Mouse (Mus musculus): ENCODE measurements at regions not wholly inside any gene's neighbourhood (a gene's known extent, or its start where the extent isn't known, plus 50 kb on each side); places are given as distances from the start of the nearest gene placed in this dataset.

- no peak for DNase-seq (ENCODE audit: low read depth, low spot score)
Measured at GRCm38 (mm10) chr1:186505051-186505711, 200.6 kb downstream of the Tgfb2 start.

DNA sequence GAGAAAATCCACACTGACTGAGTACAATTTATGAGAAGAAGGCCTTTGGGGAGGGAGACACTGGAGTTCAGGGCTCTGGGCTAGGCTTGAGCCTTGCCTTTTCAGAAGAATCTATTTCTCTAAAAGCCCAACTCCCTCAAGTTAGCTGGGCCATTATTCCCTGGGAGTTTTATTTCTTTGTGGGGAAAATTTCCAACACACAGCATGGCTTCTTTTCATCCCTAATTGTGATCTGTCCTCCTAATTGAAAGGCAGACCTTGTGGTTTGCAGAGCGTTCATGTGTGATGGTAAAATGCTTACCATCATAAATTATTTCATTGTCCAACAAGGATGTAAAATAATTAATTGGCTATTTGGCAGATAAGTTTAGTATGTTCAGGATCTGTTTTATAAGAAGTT, 204.1 kb downstream of the Tgfb2 start:
- no peak for DNase-seq (ENCODE audit: low read depth, low spot score)

GRCm38 (mm10) chr1:186497872-186498271, 207.9 kb downstream of the Tgfb2 start:
- no peak for DNase-seq (ENCODE audit: low read depth, low spot score)

DNA sequence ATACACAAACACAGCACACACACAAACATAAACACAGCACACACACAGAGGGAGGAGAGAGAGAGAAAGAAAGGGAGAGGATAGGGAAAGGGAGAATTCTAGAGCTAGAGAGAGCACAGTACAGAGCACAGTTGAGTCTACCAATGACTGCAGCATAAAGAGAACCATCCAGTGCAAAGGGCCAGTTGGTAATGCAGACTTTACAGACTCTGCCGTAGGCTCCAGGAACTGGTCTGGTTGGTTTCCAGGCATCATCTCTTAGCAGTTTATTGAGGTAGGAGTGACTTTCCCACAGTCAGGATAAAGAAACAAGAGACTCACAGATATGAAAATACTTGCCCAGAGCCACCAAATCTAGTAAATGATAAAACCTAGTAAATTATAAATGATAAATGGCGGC, 208.5 kb downstream of the Tgfb2 start:
- DNase-seq (ENCODE audit: low read depth, low spot score) = no peak

- no peak for DNase-seq (ENCODE audit: low read depth, low spot score)
Measured at GRCm38 (mm10) chr1:186494411-186494783, 211.4 kb downstream of the Tgfb2 start.

DNA sequence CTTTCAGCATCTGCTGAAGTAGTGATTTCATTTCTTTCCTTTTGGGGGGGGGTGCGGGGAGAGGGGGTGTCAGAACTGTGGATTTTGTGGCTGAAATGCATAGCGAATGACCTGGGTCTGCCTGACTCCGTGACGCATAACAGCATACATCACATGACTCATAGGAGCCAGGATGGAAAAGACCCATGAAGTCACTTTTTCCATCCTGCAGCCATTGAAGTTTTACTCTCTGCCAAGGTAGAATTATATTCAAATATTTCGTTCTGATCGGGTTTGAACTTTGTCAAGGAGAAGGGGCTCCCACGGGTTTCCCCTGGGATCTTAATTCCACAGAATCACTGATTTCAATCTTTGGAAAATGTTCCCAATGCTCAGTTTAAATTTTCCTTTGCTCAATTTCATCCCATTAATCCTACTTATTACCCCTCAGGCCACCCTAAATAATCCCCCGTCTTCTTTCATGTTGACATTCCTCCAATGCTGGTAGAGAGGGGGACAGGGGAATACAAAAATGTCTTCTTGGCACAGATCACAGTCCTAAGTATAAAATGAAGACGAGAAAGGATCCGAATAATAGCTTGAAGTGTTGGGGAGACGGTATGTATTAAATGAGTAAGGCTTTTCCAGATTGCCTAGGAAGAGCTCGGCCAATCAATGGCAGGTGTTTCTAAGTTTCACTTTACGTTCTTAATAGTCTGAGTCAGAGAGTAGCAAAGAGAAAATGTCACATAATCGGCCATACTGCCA, 212.0 kb downstream of the Tgfb2 start:
- no peak for DNase-seq (ENCODE audit: low read depth, low spot score)

DNA sequence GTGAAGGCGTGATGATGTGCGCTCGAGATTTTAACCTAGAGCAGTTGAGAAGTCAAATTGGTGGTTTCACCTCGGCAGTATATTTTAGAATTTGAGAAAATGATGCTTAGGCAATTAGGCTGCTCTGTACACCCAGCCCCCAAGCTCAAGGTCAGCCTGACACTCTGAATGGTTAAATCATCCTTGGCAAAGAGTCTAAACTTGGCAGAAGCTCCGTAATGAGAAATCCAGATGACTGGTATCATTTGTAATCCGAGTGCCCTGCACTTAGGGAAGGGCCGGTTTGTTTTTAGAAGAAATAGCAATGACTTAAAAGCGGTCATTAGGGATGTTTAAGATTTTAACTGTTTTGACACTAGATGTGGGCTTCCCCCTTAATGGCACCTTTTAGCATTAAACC, 223.6 kb downstream of the Tgfb2 start:
- peak; percentile 32 for DNase-seq (ENCODE audit: low read depth, low spot score)

GRCm38 (mm10) chr1:186480019-186480418, 225.8 kb downstream of the Tgfb2 start:
- no peak for DNase-seq (ENCODE audit: low read depth, low spot score)

- DNase-seq (ENCODE audit: low read depth, low spot score) = no peak
Measured at GRCm38 (mm10) chr1:186478428-186479238, 227.2 kb downstream of the Tgfb2 start.

- peak; percentile 48 for DNase-seq (ENCODE audit: low read depth, low spot score)
Measured at GRCm38 (mm10) chr1:186474844-186475243, 230.9 kb downstream of the Tgfb2 start.

- no peak for DNase-seq (ENCODE audit: low read depth, low spot score)
Measured at GRCm38 (mm10) chr1:186474385-186474784, 231.4 kb downstream of the Tgfb2 start.

GRCm38 (mm10) chr1:186472955-186473354, 232.8 kb downstream of the Tgfb2 start:
- no peak for DNase-seq (ENCODE audit: low read depth, low spot score)

- DNase-seq (ENCODE audit: low read depth, low spot score) = no peak
Measured at GRCm38 (mm10) chr1:186465526-186465925, 240.3 kb downstream of the Tgfb2 start.

DNA sequence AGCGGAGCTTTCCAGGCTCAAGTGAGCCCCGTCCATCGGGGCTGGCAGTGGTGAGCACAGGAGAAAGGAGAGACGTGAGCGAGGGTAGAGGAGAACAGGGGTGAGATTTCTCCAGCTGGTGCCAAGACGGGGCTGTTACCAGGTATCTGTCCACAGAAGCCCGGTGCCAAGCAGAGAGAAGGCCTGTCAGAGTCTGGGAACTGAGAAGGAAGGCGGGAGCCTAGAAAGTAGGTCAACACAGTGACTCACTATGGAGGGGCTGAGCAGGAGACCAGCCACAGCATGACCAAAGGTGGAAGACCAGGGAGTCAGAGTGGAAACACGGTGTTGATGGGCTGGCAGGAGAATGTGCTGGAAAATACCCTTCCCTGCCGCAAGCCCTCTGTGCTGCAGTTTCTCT, 245.0 kb downstream of the Tgfb2 start:
- no peak for DNase-seq (ENCODE audit: low read depth, low spot score)

DNA sequence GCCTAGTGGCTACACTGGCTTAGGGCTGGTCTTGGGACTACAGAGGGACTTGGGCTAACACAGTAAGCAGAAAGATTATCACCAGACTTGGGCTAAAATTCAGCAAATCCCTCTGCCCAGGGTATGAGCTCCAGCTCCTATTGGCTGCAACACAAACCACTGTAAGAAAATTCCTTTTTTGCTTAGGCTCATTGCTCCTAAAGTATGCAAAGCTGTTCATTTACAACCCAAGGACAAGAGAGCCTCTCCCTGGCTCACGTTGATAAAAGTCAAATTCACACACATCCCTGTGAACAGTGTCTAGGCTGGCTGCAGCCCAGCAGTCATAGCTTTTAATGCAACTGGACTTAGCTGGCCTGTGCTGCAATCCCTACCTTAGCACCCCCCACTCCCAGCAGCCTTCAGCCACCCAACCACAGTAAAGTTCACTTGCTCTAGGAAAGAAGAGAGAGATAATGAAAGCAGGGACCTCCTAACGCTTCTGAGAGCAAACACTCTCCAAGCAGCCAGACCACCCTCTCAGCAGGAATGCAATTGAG, 247.6 kb downstream of the Tgfb2 start:
- no peak for DNase-seq (ENCODE audit: low read depth, low spot score)

- DNase-seq (ENCODE audit: low read depth, low spot score) = no peak
Measured at GRCm38 (mm10) chr1:186457098-186457497, 248.7 kb downstream of the Tgfb2 start.

GRCm38 (mm10) chr1:186456131-186456530, 249.7 kb downstream of the Tgfb2 start:
- no peak for DNase-seq (ENCODE audit: low read depth, low spot score)

DNA sequence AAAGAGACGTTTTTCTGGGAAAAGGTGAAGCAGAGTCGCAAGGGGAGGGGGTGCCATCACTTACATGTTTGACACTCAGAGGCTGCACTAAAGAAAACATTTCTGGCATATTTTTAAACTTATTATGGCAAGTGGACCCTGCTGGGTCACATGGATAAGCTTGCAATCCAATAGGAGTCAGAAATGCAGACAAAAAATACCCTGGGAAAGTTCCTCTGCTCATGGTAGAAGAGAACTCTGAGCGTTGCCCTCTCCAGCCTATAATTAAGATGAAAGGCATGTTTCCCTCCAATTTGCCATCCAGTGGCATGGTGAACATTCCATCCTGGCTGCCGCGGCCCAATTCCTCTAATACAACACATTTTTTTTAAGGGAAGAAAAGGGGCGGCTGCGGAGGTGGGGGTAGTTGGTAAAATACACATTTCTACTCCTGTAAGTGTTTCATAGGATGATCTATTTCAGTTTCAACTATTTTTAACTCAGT, 250.6 kb downstream of the Tgfb2 start:
- no peak for DNase-seq (ENCODE audit: low read depth, low spot score)

- DNase-seq (ENCODE audit: low read depth, low spot score) = no peak
Measured at GRCm38 (mm10) chr1:186454393-186455085, 251.2 kb downstream of the Tgfb2 start.

- DNase-seq (ENCODE audit: low read depth, low spot score) = no peak
Measured at GRCm38 (mm10) chr1:186448841-186449650, 256.7 kb downstream of the Tgfb2 start.

DNA sequence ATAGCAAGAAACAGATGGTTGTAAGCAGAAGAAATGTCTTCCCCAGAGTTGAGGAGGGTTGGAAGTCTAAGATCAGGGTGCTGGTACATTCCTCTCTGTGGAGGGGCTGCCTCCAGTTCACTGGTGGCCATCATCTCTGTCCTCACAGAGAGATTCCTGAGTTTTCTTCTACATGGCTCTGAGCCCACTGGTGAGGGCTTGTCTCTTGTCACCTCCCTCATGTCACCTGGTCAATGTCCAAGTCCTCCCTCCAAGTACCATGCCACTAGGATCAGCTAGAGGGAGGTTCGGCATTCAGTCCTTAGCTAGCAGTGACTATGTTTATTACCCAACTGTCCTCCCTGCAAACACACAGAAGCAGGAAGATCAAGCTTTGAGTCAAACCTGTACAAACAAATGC, 258.3 kb downstream of the Tgfb2 start:
- DNase-seq (ENCODE audit: low read depth, low spot score) = no peak

Data from embryo, embryonic 11.5 days (tissue).